Mouse (Mus musculus) heart, adult 2 months (tissue): ENCODE data around the gene Syt16.

Source experiments
- CTCF ChIP-seq: fragments of 200-600 bp; IDR thresholded peaks from 2 replicates; pipeline ENCODE4 v1.8.1; 2022; ENCODE audit warnings: antibody characterized with exemption, mild to moderate bottlenecking, moderate library complexity
- EP300 ChIP-seq: fragments of 200-500 bp; IDR thresholded peaks from 2 replicates; pipeline ENCODE4 v1.6.1; 2011; ENCODE audit warnings: low read depth, low read length, control low read depth; ENCODE audit not compliant: insufficient read depth
- POLR2A ChIP-seq: fragments of 200-500 bp; IDR thresholded peaks from 2 replicates; pipeline ENCODE4 v1.6.1; 2011; ENCODE audit warnings: mild to moderate bottlenecking, low read depth, low read length, control low read depth; ENCODE audit not compliant: insufficient read depth

DNA sequence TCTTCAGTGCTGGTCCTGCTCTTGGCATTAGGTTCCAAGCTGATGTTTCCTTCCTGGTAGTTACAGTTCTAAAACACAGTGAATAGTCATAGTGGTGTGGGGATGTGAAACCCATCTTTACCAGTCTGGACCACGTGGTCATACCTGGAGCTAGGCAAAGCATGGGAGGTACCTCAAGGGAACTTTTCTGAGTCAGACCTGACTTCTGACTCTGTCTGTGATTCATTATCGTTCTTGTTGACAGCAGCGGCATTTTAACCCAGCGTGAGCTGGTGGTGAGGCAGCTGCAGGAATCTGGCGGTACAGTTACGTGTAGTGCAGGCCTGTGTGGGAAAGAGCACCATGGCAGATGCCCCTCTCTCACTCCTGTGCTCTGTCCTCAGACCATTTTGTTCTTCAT is 22.9 kb upstream of the Syt16 start:
- TF ChIP-seq POLR2A (no peak), CTCF (no peak), EP300 (no peak)
